Mouse (Mus musculus) spleen, adult 2 months (tissue): ENCODE measurements at regions not wholly inside any gene's neighbourhood (a gene's known extent, or its start where the extent isn't known, plus 50 kb on each side); places are given as distances from the start of the nearest gene placed in this dataset.

Experiments
- CTCF ChIP-seq: fragments of 200-500 bp; IDR thresholded peaks from 2 replicates; pipeline ENCODE4 v1.5.1; 2011; ENCODE audit warnings: mild to moderate bottlenecking, inconsistent platforms; ENCODE audit not compliant: insufficient read depth, insufficient read length, insufficient replicate concordance; ENCODE audit errors: extremely low read depth
- POLR2A ChIP-seq: fragments of 200-500 bp; IDR thresholded peaks from 2 replicates; pipeline ENCODE4 v1.6.1; 2011; ENCODE audit warnings: low read depth, low read length, inconsistent platforms

GRCm38 (mm10) chr15:54033756-54034155 lies 149.1 kb downstream of the Gm7489 start:
- TF ChIP-seq CTCF (no peak), POLR2A (no peak)
